Mouse (Mus musculus): ENCODE measurements around the gene Tstd3. TPM values are rescaled to one million over a fixed set of nuclear protein-coding genes. Genes with fewer than 3 reads are reported as not detected.

Gene Tstd3
- total and polyA plus RNA-seq, 2 experiments from 2014 or later: 9.9 to 25.2 TPM

GRCm38 (mm10) chr4:21801013-21801412, 34.0 kb upstream of the Tstd3 start:
- Histone ChIP-seq H3K4me1 (ENCODE audit: control insufficient read depth, insufficient read depth) (no peaks in the 10 kb centered on the region), H3K27ac (ENCODE audit: low read depth) (no peak overlapping the region), H3K9ac (replicated peaks; ENCODE audit: low read depth, low read length) (no peak overlapping the region), H3K4me3 (ENCODE audit: low read depth, low read length) (no peak overlapping the region), H3K4me2 (ENCODE audit: low read depth, low read length) (no peak overlapping the region), H3K36me3 (replicated peaks; ENCODE audit: control insufficient read depth, insufficient read depth, low read length) (peaks cover 68% of the 10 kb centered on the region), H3K27me3 (ENCODE audit: control insufficient read depth, insufficient read depth, low read length) (no peaks in the 10 kb centered on the region), H3K9me3 (replicated peaks; ENCODE audit: control insufficient read depth, low read length) (no peaks in the 10 kb centered on the region)
- 93% methylated on average over 1 of the region's 1 CpGs for WGBS
- DNase-seq (ENCODE audit: low spot score) (no peak), ATAC-seq (ENCODE audit: insufficient read depth, low read depth) (no peak)
- TF ChIP-seq EP300 (IDR thresholded peaks at IDR 0.05; ENCODE audit: low read depth) (no peak), CTCF (IDR thresholded peaks at IDR 0.05; ENCODE audit: low read depth) (no peak)

DNA sequence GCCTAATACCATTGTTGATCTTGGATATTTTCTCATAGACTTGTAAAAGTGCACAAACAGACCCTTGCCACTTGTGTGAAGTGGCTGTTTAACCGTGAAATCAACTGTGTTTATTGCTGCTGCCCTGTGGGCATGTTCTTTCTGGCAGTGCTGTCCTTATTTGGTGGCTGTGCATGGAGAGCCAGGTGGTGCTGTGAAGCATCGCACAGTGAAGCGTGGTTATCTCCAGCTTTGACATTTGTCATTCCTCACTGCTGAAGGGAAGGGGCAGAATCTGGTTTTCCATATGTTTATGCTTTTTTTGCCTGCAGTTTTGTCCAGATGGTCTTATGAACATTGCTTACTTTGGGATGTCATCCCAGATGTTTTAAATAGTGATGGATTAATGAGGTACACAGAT, 26.6 kb upstream of the Tstd3 start:
- DNase-seq (ENCODE audit: low spot score) (no peak), ATAC-seq (ENCODE audit: insufficient read depth, low read depth) (no peak)
- Histone ChIP-seq H3K27me3 (ENCODE audit: control insufficient read depth, insufficient read depth, low read length) (no peaks in the 10 kb centered on the region), H3K4me3 (ENCODE audit: low read depth, low read length) (no peak overlapping the region), H3K9me3 (replicated peaks; ENCODE audit: control insufficient read depth, low read length) (no peaks in the 10 kb centered on the region), H3K4me2 (ENCODE audit: low read depth, low read length) (no peak overlapping the region), H3K9ac (replicated peaks; ENCODE audit: low read depth, low read length) (no peak overlapping the region), H3K4me1 (ENCODE audit: control insufficient read depth, insufficient read depth) (no peaks in the 10 kb centered on the region), H3K36me3 (replicated peaks; ENCODE audit: control insufficient read depth, insufficient read depth, low read length) (peaks cover 21% of the 10 kb centered on the region), H3K27ac (ENCODE audit: low read depth) (no peak overlapping the region)
- 33% methylated on average over 3 of the region's 3 CpGs for WGBS
- TF ChIP-seq CTCF (IDR thresholded peaks at IDR 0.05; ENCODE audit: low read depth): no peak

DNA sequence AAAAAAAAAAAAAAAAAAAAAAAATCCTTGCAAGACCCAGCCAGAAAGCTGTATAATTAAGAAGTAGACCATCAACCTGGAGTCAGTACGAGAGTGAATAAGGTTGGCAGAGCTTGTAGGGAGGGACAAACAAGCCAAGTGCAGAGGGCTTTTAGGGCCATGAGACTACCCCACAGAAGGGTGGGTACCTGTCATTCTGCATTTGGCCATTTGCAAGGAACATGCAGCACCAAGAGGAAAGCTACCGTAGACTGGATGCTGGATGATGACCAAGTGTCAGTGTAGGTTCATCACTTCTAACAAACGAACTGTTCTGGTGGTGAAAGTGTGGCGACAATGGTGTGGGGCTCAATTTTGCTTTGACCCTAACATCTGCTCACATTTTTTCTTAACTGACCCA, 22.8 kb upstream of the Tstd3 start:
- ATAC-seq (ENCODE audit: insufficient read depth, low read depth) (no peak), DNase-seq (ENCODE audit: low spot score) (no peak)
- H3K4me3 ChIP-seq (ENCODE audit: low read depth, low read length): no peak overlapping the region
- peaks cover 32% of the 10 kb centered on the region for H3K36me3 ChIP-seq (replicated peaks; ENCODE audit: control insufficient read depth, insufficient read depth, low read length)
- H3K27ac ChIP-seq (ENCODE audit: low read depth): no peak overlapping the region
- no peaks in the 10 kb centered on the region for H3K27me3 ChIP-seq (ENCODE audit: control insufficient read depth, insufficient read depth, low read length)
- TF ChIP-seq CTCF (IDR thresholded peaks at IDR 0.05; ENCODE audit: low read depth): no peak
- TF ChIP-seq EP300 (IDR thresholded peaks at IDR 0.05; ENCODE audit: low read depth): no peak
- H3K9me3 ChIP-seq (replicated peaks; ENCODE audit: control insufficient read depth, low read length): no peaks in the 10 kb centered on the region
- no peaks in the 10 kb centered on the region for H3K4me1 ChIP-seq (ENCODE audit: control insufficient read depth, insufficient read depth)
- 69% methylated on average over 4 of the region's 4 CpGs for WGBS
- no peak overlapping the region for H3K4me2 ChIP-seq (ENCODE audit: low read depth, low read length)
- no peak overlapping the region for H3K9ac ChIP-seq (replicated peaks; ENCODE audit: low read depth, low read length)

DNA sequence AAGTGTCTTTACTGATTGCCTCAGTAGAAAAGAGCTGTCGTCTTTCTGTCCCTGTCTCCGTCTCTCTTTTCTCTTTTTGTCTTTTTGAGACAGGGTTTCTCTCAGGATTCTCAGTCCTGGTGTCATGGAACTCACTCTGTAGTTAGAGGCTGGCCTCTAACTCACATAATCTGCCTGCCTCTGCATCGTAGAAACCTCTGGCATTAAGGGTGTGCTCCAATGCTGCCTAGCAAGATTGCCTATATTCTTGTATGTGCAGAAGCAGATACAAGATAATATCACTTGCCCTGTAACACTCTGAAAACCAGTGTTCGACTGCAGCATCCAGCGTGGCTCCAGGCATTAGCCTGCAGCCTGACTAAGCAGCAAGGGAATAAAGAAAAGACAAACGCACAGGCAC, 21.9 kb upstream of the Tstd3 start:
- 84% methylated on average over 6 of the region's 6 CpGs for WGBS
- Histone ChIP-seq H3K27ac (ENCODE audit: low read depth) (no peak overlapping the region), H3K4me2 (ENCODE audit: low read depth, low read length) (no peak overlapping the region), H3K27me3 (ENCODE audit: control insufficient read depth, insufficient read depth, low read length) (no peaks in the 10 kb centered on the region), H3K4me3 (ENCODE audit: low read depth, low read length) (no peak overlapping the region), H3K4me1 (ENCODE audit: control insufficient read depth, insufficient read depth) (no peaks in the 10 kb centered on the region), H3K9me3 (replicated peaks; ENCODE audit: control insufficient read depth, low read length) (no peaks in the 10 kb centered on the region), H3K36me3 (replicated peaks; ENCODE audit: control insufficient read depth, insufficient read depth, low read length) (peaks cover 42% of the 10 kb centered on the region), H3K9ac (replicated peaks; ENCODE audit: low read depth, low read length) (no peak overlapping the region)
- ATAC-seq (ENCODE audit: insufficient read depth, low read depth) (no peak), DNase-seq (ENCODE audit: low spot score) (no peak)
- TF ChIP-seq EP300 (IDR thresholded peaks at IDR 0.05; ENCODE audit: low read depth) (no peak), CTCF (IDR thresholded peaks at IDR 0.05; ENCODE audit: low read depth) (no peak)

DNA sequence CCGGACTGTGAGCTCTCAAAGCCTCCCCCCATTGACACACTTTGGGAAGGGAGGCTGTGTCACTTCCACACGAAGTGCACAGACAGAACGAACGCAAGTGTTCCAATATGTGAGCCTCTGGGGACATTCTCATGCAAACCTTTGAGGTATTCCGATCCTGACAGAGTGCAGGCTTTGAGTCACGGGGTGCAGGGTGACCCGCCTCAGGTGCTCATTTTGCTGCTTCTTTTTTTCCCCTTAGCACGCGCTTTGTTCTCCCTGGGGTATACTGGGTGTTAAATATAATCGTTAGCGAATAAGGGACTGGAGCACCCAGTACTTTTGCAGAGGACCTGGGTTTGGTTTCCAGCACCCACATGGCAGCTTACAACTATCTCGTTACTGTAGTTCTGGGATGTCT, 19.3 kb upstream of the Tstd3 start:
- ATAC-seq (ENCODE audit: insufficient read depth, low read depth) (no peak), DNase-seq (ENCODE audit: low spot score) (no peak)
- no peak for TF ChIP-seq CTCF (IDR thresholded peaks at IDR 0.05; ENCODE audit: low read depth)
- no peak for TF ChIP-seq EP300 (IDR thresholded peaks at IDR 0.05; ENCODE audit: low read depth)
- H3K4me3 ChIP-seq (ENCODE audit: low read depth, low read length): no peak overlapping the region
- no peaks in the 10 kb centered on the region for H3K27me3 ChIP-seq (ENCODE audit: control insufficient read depth, insufficient read depth, low read length)
- H3K4me2 ChIP-seq (ENCODE audit: low read depth, low read length): no peak overlapping the region
- no peaks in the 10 kb centered on the region for H3K9me3 ChIP-seq (replicated peaks; ENCODE audit: control insufficient read depth, low read length)
- H3K9ac ChIP-seq (replicated peaks; ENCODE audit: low read depth, low read length): no peak overlapping the region
- no peak overlapping the region for H3K27ac ChIP-seq (ENCODE audit: low read depth)
- H3K4me1 ChIP-seq (ENCODE audit: control insufficient read depth, insufficient read depth): no peaks in the 10 kb centered on the region
- 93% methylated on average over 12 of the region's 12 CpGs for WGBS
- H3K36me3 ChIP-seq (replicated peaks; ENCODE audit: control insufficient read depth, insufficient read depth, low read length): peaks cover 63% of the 10 kb centered on the region
